Mouse (Mus musculus): ENCODE results near the gene Rhoa. TPM values are rescaled to one million over a fixed set of nuclear protein-coding genes. Genes with fewer than 3 reads are reported as not detected.

Rhoa gene
- polyA plus RNA-seq, 1 experiment from 2014 or later, result 261 TPM

DNA sequence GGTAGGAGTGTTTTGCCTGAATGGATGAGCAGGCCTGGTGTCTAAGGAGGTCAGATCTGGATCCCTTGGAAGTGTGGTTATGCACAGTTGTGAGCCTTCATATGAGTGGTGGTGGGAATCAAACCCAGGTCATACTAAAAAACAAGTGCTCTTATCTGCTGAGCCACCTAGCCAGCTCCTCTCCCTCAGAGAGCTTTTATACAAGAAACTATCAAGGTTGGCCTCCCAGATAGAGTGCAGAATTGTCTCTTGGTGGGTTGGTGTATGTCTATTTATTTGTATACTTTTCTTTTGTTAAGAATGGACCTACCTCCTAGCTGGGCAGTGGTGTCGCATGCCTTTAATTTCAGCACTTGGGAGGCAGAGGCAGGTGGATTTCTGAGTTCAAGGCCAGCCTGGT, 37.9 kb downstream of the Rhoa start:
- Histone ChIP-seq H3K4me1 (peaks cover 37% of the 10 kb centered on the region), H3K4me2 (no peak overlapping the region), H3K4me3 (replicated peaks) (no peak overlapping the region), H3K27ac (replicated peaks) (no peak overlapping the region), H3K36me3 (no peaks in the 10 kb centered on the region), H3K9ac (replicated peaks) (no peak overlapping the region), H3K27me3 (replicated peaks) (no peaks in the 10 kb centered on the region), H3K9me3 (replicated peaks) (no peaks in the 10 kb centered on the region)
- WGBS, result 92% methylated on average over 1 of the region's 1 CpGs
- ATAC-seq (ENCODE audit: low FRiP score), result no peak

DNA sequence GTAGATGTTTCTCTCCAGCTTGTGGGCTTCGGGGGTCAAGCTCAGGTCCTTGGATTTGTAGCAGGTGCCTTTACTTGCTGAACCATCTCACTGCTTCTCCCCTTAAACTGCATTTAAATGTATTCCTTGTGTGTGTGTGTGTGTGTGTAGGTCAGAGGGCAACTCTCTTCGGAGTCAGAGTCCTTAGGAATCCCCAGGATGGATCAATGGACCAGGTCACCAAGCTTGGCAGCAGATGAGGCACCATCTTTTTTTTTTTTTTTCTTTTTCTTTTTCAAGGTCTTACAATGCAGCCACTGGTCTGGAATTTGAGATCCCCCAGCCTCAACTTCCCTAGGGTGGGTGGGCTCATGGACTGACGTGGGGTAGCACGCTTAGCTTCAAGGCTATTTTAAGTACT, 38.5 kb downstream of the Rhoa start:
- whole genome bisulfite sequencing, result 88% methylated on average over 4 of the region's 4 CpGs
- no peak overlapping the region for H3K27ac ChIP-seq (replicated peaks)
- no peak for ATAC-seq (ENCODE audit: low FRiP score)
- no peaks in the 10 kb centered on the region for H3K36me3 ChIP-seq
- no peaks in the 10 kb centered on the region for H3K9me3 ChIP-seq (replicated peaks)
- no peak overlapping the region for H3K9ac ChIP-seq (replicated peaks)
- H3K27me3 ChIP-seq (replicated peaks), result no peaks in the 10 kb centered on the region
- no peak overlapping the region for H3K4me2 ChIP-seq
- H3K4me1 ChIP-seq, result peaks cover 42% of the 10 kb centered on the region
- H3K4me3 ChIP-seq (replicated peaks), result no peak overlapping the region

DNA sequence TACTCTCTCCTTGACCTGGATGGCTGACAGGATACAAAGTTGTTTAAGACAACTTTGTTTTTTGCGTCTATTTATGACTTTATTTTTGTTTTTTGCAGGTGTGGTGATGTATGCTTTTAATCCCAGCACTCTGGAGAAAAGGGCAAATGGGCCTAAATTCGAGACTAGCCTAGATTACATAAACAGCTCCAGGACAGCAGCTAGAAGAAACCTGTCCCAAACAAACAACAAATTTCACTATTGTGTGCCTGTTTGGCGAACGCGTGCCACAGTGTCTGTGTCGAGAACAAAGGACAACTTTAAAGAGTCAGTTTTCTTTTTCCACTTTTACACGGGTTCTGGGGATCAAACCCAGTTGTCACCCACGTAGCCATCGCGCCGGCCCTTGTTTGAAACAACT, 41.1 kb downstream of the Rhoa start:
- peak overlapping the region; percentile 90 for H3K9ac ChIP-seq (replicated peaks)
- no peaks in the 10 kb centered on the region for H3K27me3 ChIP-seq (replicated peaks)
- H3K36me3 ChIP-seq, result peaks cover 21% of the 10 kb centered on the region
- no peaks in the 10 kb centered on the region for H3K9me3 ChIP-seq (replicated peaks)
- H3K4me1 ChIP-seq, result peaks cover 27% of the 10 kb centered on the region
- H3K4me3 ChIP-seq (replicated peaks), result peak overlapping the region; percentile 75
- peak overlapping the region; percentile 77 for H3K4me2 ChIP-seq
- peak; percentile 0; the same call in 1 of the 2 replicates for ATAC-seq (ENCODE audit: low FRiP score)
- peak overlapping the region; percentile 98 for H3K27ac ChIP-seq (replicated peaks)
- WGBS, result 5% methylated on average over 11 of the region's 11 CpGs

DNA sequence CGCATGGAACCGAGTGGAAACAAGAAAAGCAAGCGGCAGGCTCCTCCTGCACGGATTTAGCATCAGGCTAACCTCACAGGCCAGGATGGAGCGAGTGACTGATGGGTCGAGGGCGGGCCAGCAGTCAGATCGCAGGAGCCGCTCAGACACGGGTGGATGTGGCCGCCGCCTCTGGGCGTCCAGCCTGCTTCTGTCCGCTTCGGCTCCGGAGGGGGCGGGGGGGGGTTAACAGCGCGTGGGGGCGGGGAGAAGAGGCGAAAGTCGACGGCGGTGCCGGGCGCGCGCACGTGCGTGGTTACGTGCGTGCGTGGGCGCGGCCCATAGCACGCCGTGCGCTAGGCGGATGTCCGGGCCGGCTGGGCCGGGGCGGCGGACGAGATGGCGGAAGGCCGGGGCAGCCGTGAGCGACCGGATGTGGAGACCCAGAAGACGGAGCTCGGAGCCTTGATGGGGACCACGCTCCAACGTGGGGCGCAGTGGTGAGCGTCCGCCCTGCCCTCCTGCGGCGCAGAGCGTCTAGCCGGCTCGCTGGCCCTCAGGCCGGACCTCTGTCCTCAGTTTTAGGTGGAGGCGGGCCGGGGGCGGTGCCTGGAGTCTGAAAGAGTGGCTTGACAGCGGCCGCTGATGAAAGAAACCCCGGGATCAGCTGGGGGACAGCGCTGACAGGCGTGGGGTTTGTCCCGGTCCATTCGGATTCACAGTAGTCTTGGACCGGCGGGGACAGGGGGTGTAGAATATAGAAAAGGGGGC, 41.8 kb downstream of the Rhoa start, which contains the start of gene Usp4:
TSS of gene Usp4 (plus strand) at position 314 of the 750 bp plus-strand sequence.
- WGBS, result under 1% methylated on average over 72 of the region's 75 CpGs

DNA sequence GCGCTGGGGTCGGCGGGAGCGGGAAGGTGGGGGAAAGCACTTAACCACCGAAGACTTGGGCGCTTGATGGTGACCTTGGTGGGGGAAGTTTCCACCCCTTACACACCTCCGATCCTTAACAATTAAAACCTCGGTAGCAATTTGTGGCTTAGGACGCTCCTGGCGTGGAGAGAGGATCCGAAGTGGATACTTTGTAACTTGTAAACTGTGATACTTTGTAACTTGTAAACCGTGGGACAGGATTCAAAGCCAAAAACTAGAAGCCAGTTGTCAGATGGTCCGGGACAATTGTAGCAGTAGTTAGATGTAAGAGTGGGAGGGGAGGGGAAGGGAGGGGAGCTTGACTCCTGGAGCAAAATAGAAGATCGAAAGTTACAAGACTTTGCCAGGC, 42.4 kb downstream of the Rhoa start:
- Histone ChIP-seq H3K27ac (replicated peaks) (peak overlapping the region; percentile 98), H3K4me3 (replicated peaks) (peak overlapping the region; percentile 75), H3K9ac (replicated peaks) (peak overlapping the region; percentile 90), H3K9me3 (replicated peaks) (no peaks in the 10 kb centered on the region), H3K36me3 (peaks cover 34% of the 10 kb centered on the region), H3K4me1 (peaks cover 27% of the 10 kb centered on the region), H3K4me2 (peak overlapping the region; percentile 77), H3K27me3 (replicated peaks) (no peaks in the 10 kb centered on the region)
- ATAC-seq (ENCODE audit: low FRiP score), result peak; percentile 10
- 6% methylated on average over 14 of the region's 14 CpGs for WGBS

More for the DNA sequence above, 41.8 kb downstream of the Rhoa start, which contains the start of gene Usp4:
- no peaks in the 10 kb centered on the region for H3K9me3 ChIP-seq (replicated peaks)
- peak within 1 kb of the TSS; percentile 98 for H3K27ac ChIP-seq (replicated peaks)
- ATAC-seq (ENCODE audit: low FRiP score), result peak; percentile 96
- H3K36me3 ChIP-seq, result peaks cover 28% of the 10 kb centered on the region
- peak within 1 kb of the TSS; percentile 75 for H3K4me3 ChIP-seq (replicated peaks)
- H3K4me1 ChIP-seq, result peaks cover 27% of the 10 kb centered on the region
- no peaks in the 10 kb centered on the region for H3K27me3 ChIP-seq (replicated peaks)
- peak within 1 kb of the TSS; percentile 77 for H3K4me2 ChIP-seq
- H3K9ac ChIP-seq (replicated peaks), result peak within 1 kb of the TSS; percentile 90

DNA sequence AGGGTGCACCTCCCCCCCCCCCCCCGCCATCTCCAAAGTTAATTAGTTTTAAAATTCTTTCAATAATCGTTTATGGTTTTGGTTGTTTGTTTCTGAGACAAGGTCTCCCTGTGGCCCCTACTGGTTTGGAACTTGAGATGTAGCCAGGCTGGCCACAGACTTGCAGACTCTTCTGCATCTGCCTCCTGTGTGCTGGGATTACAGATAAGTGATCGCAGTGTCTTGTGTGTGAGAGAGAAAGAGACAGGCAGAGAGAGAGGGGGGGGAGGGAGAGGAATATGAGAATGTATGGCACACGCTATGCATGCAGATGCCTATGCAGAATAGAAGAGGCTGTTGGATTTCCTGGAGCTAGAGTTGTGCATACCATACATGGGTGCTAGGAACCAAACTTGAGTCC, 43.8 kb downstream of the Rhoa start:
- Histone ChIP-seq H3K27ac (replicated peaks) (no peak overlapping the region), H3K27me3 (replicated peaks) (no peaks in the 10 kb centered on the region), H3K4me1 (peaks cover 27% of the 10 kb centered on the region), H3K9ac (replicated peaks) (no peak overlapping the region), H3K4me2 (no peak overlapping the region), H3K4me3 (replicated peaks) (no peak overlapping the region), H3K9me3 (replicated peaks) (no peaks in the 10 kb centered on the region), H3K36me3 (peaks cover 48% of the 10 kb centered on the region)
- no peak for ATAC-seq (ENCODE audit: low FRiP score)
- WGBS, result 98% methylated on average over 4 of the region's 4 CpGs

DNA sequence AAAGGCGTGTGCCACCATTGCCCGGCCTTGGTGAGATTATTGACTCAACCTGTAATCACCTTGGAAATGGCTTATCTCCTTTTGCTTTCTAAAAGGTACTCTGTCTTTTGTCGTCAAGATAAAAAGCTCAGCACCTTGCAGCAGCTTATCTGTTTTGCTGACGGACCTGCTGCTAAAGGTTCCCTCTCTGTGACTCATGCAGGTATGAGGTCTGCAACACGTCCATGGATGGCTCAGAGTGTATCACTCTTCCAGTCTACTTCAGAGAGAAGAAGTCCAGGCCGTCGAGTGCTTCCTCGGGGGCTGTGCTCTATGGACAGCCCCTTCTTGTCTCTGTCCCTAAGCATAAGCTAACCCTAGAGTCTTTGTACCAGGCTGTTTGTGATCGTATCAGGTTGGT, 72.3 kb downstream of the Rhoa start:
- 95% methylated on average over 9 of the region's 9 CpGs for WGBS
- Histone ChIP-seq H3K9me3 (replicated peaks) (no peaks in the 10 kb centered on the region), H3K27ac (replicated peaks) (no peak overlapping the region), H3K4me3 (replicated peaks) (no peak overlapping the region), H3K27me3 (replicated peaks) (no peaks in the 10 kb centered on the region), H3K36me3 (peaks cover 86% of the 10 kb centered on the region), H3K4me1 (no peaks in the 10 kb centered on the region), H3K9ac (replicated peaks) (no peak overlapping the region), H3K4me2 (no peak overlapping the region)
- no peak for ATAC-seq (ENCODE audit: low FRiP score)

DNA sequence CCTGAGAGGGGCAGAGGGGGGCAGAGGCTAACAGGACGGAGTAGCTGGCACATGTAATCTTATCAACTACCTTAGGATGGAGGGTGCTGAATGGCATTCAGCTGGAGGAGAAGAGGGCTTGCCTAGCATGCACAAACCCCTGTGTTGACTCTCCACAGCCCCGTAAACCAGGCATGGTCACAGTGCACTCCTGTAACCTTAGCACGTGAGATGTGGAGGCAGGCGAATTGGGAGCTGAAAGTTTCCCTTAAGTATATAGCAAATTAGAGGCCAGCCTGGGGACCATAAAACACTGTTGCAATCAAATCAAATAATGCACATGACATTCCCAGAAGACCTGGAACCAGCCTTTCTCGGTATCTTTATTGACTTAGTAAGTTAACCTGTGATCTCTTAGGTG, 72.8 kb downstream of the Rhoa start:
- no peak overlapping the region for H3K4me2 ChIP-seq
- WGBS, result 88% methylated on average over 5 of the region's 5 CpGs
- no peak overlapping the region for H3K4me3 ChIP-seq (replicated peaks)
- H3K9me3 ChIP-seq (replicated peaks), result no peaks in the 10 kb centered on the region
- no peak for ATAC-seq (ENCODE audit: low FRiP score)
- H3K27ac ChIP-seq (replicated peaks), result no peak overlapping the region
- no peaks in the 10 kb centered on the region for H3K27me3 ChIP-seq (replicated peaks)
- H3K9ac ChIP-seq (replicated peaks), result no peak overlapping the region
- H3K4me1 ChIP-seq, result no peaks in the 10 kb centered on the region
- peaks cover 86% of the 10 kb centered on the region for H3K36me3 ChIP-seq

DNA sequence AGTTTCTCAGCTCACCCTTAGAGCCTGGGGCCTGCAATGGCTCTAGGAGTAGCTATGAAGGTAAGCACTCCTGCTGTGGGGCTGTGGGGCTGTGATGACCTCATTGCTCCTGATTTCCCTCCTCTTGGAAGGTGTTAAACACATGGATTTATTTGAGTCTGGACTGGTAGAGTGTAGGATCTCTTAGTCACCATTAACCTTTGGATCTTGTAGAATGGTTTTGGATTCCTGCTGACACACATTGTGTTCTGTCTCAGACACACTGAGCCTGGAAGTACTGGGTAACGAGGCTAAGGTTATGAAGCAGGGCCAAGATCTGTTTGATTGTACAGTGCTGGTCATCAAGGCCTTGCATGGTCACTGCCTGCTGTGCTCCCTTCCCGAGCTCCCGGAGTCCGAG, 73.4 kb downstream of the Rhoa start:
- H3K4me2 ChIP-seq, result no peak overlapping the region
- WGBS, result 86% methylated on average over 4 of the region's 4 CpGs
- H3K9ac ChIP-seq (replicated peaks), result no peak overlapping the region
- no peak overlapping the region for H3K4me3 ChIP-seq (replicated peaks)
- H3K27me3 ChIP-seq (replicated peaks), result no peaks in the 10 kb centered on the region
- no peak for ATAC-seq (ENCODE audit: low FRiP score)
- H3K4me1 ChIP-seq, result no peaks in the 10 kb centered on the region
- peaks cover 86% of the 10 kb centered on the region for H3K36me3 ChIP-seq
- no peaks in the 10 kb centered on the region for H3K9me3 ChIP-seq (replicated peaks)
- no peak overlapping the region for H3K27ac ChIP-seq (replicated peaks)

DNA sequence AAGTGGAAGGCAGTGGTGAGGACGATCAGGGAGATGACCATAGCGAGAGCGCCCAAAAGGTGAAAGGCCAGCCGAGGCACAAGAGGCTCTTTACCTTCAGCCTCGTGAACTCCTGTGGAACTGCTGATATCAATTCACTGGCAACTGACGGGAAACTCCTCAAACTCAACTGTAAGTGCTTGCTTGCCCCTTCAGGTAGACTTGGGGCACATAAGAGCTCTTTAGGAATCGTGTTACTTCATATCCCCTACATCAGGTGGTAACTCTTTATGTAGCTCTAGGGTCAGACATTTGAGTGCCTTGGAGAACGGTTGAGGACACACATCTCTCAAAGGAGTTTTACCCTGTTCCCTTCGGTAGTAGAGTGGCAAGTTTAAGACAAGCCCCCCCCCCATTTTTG, 75.5 kb downstream of the Rhoa start:
- no peak overlapping the region for H3K4me2 ChIP-seq
- ATAC-seq (ENCODE audit: low FRiP score), result no peak
- H3K36me3 ChIP-seq, result peaks cover 85% of the 10 kb centered on the region
- H3K9me3 ChIP-seq (replicated peaks), result no peaks in the 10 kb centered on the region
- H3K9ac ChIP-seq (replicated peaks), result no peak overlapping the region
- H3K27me3 ChIP-seq (replicated peaks), result no peaks in the 10 kb centered on the region
- no peak overlapping the region for H3K27ac ChIP-seq (replicated peaks)
- H3K4me1 ChIP-seq, result no peaks in the 10 kb centered on the region
- no peak overlapping the region for H3K4me3 ChIP-seq (replicated peaks)
- 95% methylated on average over 9 of the region's 9 CpGs for WGBS

DNA sequence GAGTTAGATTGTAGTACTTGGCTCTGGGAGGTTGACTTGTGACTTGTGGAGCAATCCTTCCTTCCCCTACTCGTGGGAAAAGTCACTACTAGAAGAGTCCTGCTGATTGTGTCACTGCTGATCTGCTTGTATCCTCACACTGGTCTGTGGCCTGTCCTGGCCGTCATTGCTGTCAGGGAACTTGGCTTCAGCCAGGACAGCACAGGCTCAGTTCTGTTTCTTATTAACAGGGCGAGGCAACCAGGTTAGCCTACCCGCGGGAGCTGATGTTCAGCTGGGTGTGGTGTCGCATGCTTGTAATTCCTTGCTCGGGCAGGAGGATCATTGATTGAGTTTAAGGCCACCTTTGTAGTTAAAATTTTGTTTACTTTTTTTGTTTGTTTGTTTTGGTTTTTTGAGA, 79.1 kb downstream of the Rhoa start:
- Histone ChIP-seq H3K27me3 (replicated peaks) (no peaks in the 10 kb centered on the region), H3K4me1 (no peaks in the 10 kb centered on the region), H3K9me3 (replicated peaks) (no peaks in the 10 kb centered on the region), H3K4me2 (no peak overlapping the region), H3K4me3 (replicated peaks) (no peak overlapping the region), H3K36me3 (peaks cover 88% of the 10 kb centered on the region), H3K9ac (replicated peaks) (no peak overlapping the region), H3K27ac (replicated peaks) (no peak overlapping the region)
- no peak for ATAC-seq (ENCODE audit: low FRiP score)
- 92% methylated on average over 7 of the region's 7 CpGs for WGBS

DNA sequence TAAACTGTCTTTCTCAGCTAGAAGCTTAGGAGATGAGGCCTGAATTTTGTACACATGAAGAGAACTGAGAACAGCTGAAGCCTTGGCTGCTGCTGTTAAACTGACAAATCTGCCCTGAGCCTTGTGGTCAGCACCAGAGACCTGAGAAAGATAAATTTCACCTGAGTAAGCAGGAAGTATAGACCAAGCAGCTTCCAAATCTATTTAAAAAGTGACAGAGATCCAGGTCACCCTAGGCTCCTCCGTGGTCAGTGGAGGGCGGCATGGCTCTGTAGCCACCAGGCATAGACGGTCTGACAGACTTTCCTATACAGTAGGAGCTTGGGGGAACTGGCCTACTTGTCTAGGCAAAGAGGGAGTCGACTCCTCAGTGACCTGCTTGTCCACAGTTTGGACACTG, 80.9 kb downstream of the Rhoa start:
- Histone ChIP-seq H3K4me3 (replicated peaks) (no peak overlapping the region), H3K36me3 (peaks cover 90% of the 10 kb centered on the region), H3K4me1 (no peaks in the 10 kb centered on the region), H3K9ac (replicated peaks) (no peak overlapping the region), H3K27me3 (replicated peaks) (no peaks in the 10 kb centered on the region), H3K4me2 (no peak overlapping the region), H3K27ac (replicated peaks) (no peak overlapping the region), H3K9me3 (replicated peaks) (no peaks in the 10 kb centered on the region)
- no peak for ATAC-seq (ENCODE audit: low FRiP score)
- WGBS, result 88% methylated on average over 4 of the region's 4 CpGs
